In genomic region chrX:13242320-13243096, GRCm38 (mm10) we compare ENCODE assay signal across 8 mouse cellular contexts. TPM values are rescaled to one million over a fixed set of nuclear protein-coding genes. Genes with fewer than 3 reads are reported as not detected.
DNase-seq lines count a peak whose midpoint lies in the region; ATAC-seq and TF ChIP-seq lines count a peak whose summit lies in the region.

No protein-coding gene starts in this region.

- H3K4me2 ChIP-seq in lung, postnatal 0 days (replicated peaks; ENCODE audit: low read depth, low read length): peak overlapping the region; percentile 55

- peak; percentile 96 for DNase-seq in MEL (ENCODE audit: low read depth, low spot score)
- DNase-seq in cerebellum, adult 9-10 months: peak; percentile 90
- DNase-seq in hindbrain, embryonic 10.5 days (ENCODE audit: low spot score): peak; percentile 86
- peak; percentile 73 to 82 for DNase-seq in layer of hippocampus, postnatal 10 days (ENCODE audit: low spot score in 2 of 2)
- DNase-seq in lung, postnatal 0 days (ENCODE audit: low spot score): peak; percentile 84
- peak; percentile 66 for DNase-seq in ovary, postnatal 14 days (ENCODE audit: low spot score)
- peak; percentile 89 for DNase-seq in thymus, postnatal 14 days

- no peaks in the 10 kb centered on the region for H3K9me3 ChIP-seq in MEL (replicated peaks; ENCODE audit: insufficient read depth, low read length)
- H3K9me3 ChIP-seq in hindbrain, embryonic 10.5 days: no peaks in the 10 kb centered on the region
- H3K9me3 ChIP-seq in lung, postnatal 0 days (ENCODE audit: low read length): no peaks in the 10 kb centered on the region

- no peak; the same call in 1 of the 2 replicates for TF ChIP-seq RAD21 in MEL (IDR thresholded peaks at IDR 0.05; ENCODE audit: low read depth, low read length)

- peak; percentile 26 to 69; a peak in 1 of 4 replicates for TF ChIP-seq EP300 in MEL (IDR thresholded peaks at IDR 0.05; ENCODE audit: low read depth in 1 of 2, low read length in 2 of 2)
- TF ChIP-seq EP300 in lung, postnatal 0 days (IDR thresholded peaks at IDR 0.05): no peak; the same call in 1 of the 2 replicates

- peak; percentile 64 to 87; a peak in 3 of 4 replicates for TF ChIP-seq POLR2A in MEL (IDR thresholded peaks at IDR 0.05; ENCODE audit: control insufficient read depth in 1 of 2, insufficient read depth in 1 of 2, low read depth in 1 of 2, low read length in 2 of 2, poor library complexity in 1 of 2)

- H3K27me3 ChIP-seq in MEL (ENCODE audit: control insufficient read depth in 1 of 2, insufficient read depth in 2 of 2, low read length in 2 of 2): no peaks in the 10 kb centered on the region
- H3K27me3 ChIP-seq in hindbrain, embryonic 10.5 days (ENCODE audit: insufficient read depth, poor library complexity, severe bottlenecking): peaks cover 95% of the 10 kb centered on the region
- no peaks in the 10 kb centered on the region for H3K27me3 ChIP-seq in lung, postnatal 0 days (replicated peaks; ENCODE audit: insufficient read depth, low read length)

- peak; percentile 82 for ATAC-seq in frontal cortex, adult (ENCODE audit: low TSS enrichment)
- peak; percentile 94 for ATAC-seq in lung, postnatal 0 days

- no peak for TF ChIP-seq CTCF in MEL (IDR thresholded peaks at IDR 0.05 in 2 of 3, conservative IDR thresholded peaks at IDR 0.05 in 1 of 3; ENCODE audit: control insufficient read depth in 1 of 3, insufficient read depth in 1 of 3, low read depth in 2 of 3, low read length in 3 of 3, poor library complexity in 1 of 3, severe bottlenecking in 1 of 3)
- TF ChIP-seq CTCF in lung, postnatal 0 days (IDR thresholded peaks at IDR 0.05): no peak; the same call in 1 of the 2 replicates

- H3K4me3 ChIP-seq in MEL (ENCODE audit: control insufficient read depth in 1 of 2, insufficient read depth in 1 of 2, low read depth in 2 of 2, low read length in 2 of 2): peak overlapping the region; percentile 69 to 72
- H3K4me3 ChIP-seq in hindbrain, embryonic 10.5 days: peak overlapping the region; percentile 51
- peak overlapping the region; percentile 37 for H3K4me3 ChIP-seq in lung, postnatal 0 days (ENCODE audit: low read depth, low read length)

- H3K4me1 ChIP-seq in MEL (ENCODE audit: control insufficient read depth in 1 of 2, insufficient read depth in 2 of 2, low read length in 2 of 2): peaks cover 7 to 27% of the 10 kb centered on the region in 2 experiments
- H3K4me1 ChIP-seq in hindbrain, embryonic 10.5 days (replicated peaks): peaks cover 24% of the 10 kb centered on the region
- H3K4me1 ChIP-seq in lung, postnatal 0 days (ENCODE audit: insufficient read depth, low read depth, low read length): no peaks in the 10 kb centered on the region

- H3K36me3 ChIP-seq in MEL (ENCODE audit: control insufficient read depth in 1 of 2, insufficient read depth in 2 of 2, low read length in 2 of 2): peaks cover 0 to 19% of the 10 kb centered on the region in 2 experiments; a peak in 2 of 4 replicates
- no peaks in the 10 kb centered on the region for H3K36me3 ChIP-seq in hindbrain, embryonic 10.5 days
- H3K36me3 ChIP-seq in lung, postnatal 0 days (ENCODE audit: insufficient read depth, low read length): no peaks in the 10 kb centered on the region

- 12% methylated on average over 24 of the region's 24 CpGs for WGBS in hindbrain, embryonic 10.5 days
- WGBS in lung, postnatal 0 days: 10% methylated on average over 24 of the region's 24 CpGs

- H3K79me2 ChIP-seq in MEL (ENCODE audit: control insufficient read depth, insufficient read depth, low read length, poor library complexity): peaks cover 15% of the 10 kb centered on the region; the same call in 1 of the 2 replicates

- H3K9ac ChIP-seq in MEL (ENCODE audit: control insufficient read depth, low read depth, low read length, poor library complexity, severe bottlenecking): peak overlapping the region; percentile 95
- peak overlapping the region; percentile 36; the same call in 1 of the 2 replicates for H3K9ac ChIP-seq in lung, postnatal 0 days (replicated peaks; ENCODE audit: low read depth)

- peak overlapping the region; percentile 94 for H3K27ac ChIP-seq in MEL (ENCODE audit: control insufficient read depth, low read depth, low read length)
- peak overlapping the region; percentile 94 for H3K27ac ChIP-seq in hindbrain, embryonic 10.5 days
- peak overlapping the region; percentile 90 for H3K27ac ChIP-seq in lung, postnatal 0 days (ENCODE audit: low read length)

TF ChIP-seq in MEL, 35 proteins besides CTCF, POLR2A, EP300 and RAD21:
- TF ChIP-seq SMC3 (IDR thresholded peaks at IDR 0.05; ENCODE audit: low read depth, low read length): no peak
- TF ChIP-seq TBP (IDR thresholded peaks at IDR 0.05; ENCODE audit: low read depth, low read length): peak; percentile 90
- 0 out of 2 replicates have a peak, but pooled peaks have one; percentile 49 for TF ChIP-seq POLR2AphosphoS5 (IDR thresholded peaks at IDR 0.05; ENCODE audit: borderline replicate concordance, low read depth, low read length)
- TF ChIP-seq ELF1 (IDR thresholded peaks at IDR 0.05; ENCODE audit: low read depth, low read length): 0 out of 2 replicates have a peak, but pooled peaks have one; percentile 53
- 0 out of 2 replicates have a peak, but pooled peaks have one; percentile 32 for TF ChIP-seq RCOR1 (IDR thresholded peaks at IDR 0.05; ENCODE audit: low read depth, low read length)
- no peak; the same call in none of the 2 replicates for TF ChIP-seq KAT2A (conservative IDR thresholded peaks at IDR 0.05; ENCODE audit: low read depth, low read length)
- TF ChIP-seq USF1 (IDR thresholded peaks at IDR 0.05; ENCODE audit: low read depth, low read length): no peak
- no peak for TF ChIP-seq ZKSCAN1 (IDR thresholded peaks at IDR 0.05; ENCODE audit: low read depth, low read length)
- peak; percentile 98 for TF ChIP-seq E2F4 (IDR thresholded peaks at IDR 0.05; ENCODE audit: borderline replicate concordance, low read depth, low read length)
- TF ChIP-seq GATA1 (IDR thresholded peaks at IDR 0.05; ENCODE audit: low read depth, low read length): no peak
- no peak for TF ChIP-seq USF2 (IDR thresholded peaks at IDR 0.05; ENCODE audit: borderline replicate concordance in 1 of 2, insufficient read depth in 1 of 2, low read depth in 1 of 2, low read length in 2 of 2)
- TF ChIP-seq NELFE (IDR thresholded peaks at IDR 0.05; ENCODE audit: low read depth, low read length): peak; percentile 92
- TF ChIP-seq MAZ (IDR thresholded peaks at IDR 0.05; ENCODE audit: low read depth, low read length): peak; percentile 99
- TF ChIP-seq TCF12 (IDR thresholded peaks at IDR 0.05; ENCODE audit: low read depth, low read length): peak; percentile 81
- TF ChIP-seq UBTF (IDR thresholded peaks at IDR 0.05; ENCODE audit: borderline replicate concordance, insufficient read depth, low read depth, low read length): 0 out of 2 replicates have a peak, but pooled peaks have one; percentile 15
- TF ChIP-seq SIN3A (IDR thresholded peaks at IDR 0.05; ENCODE audit: low read length): peak; percentile 91
- TF ChIP-seq BHLHE40 (IDR thresholded peaks at IDR 0.05; ENCODE audit: borderline replicate concordance, low read depth, low read length): 0 out of 2 replicates have a peak, but pooled peaks have one; percentile 39
- no peak for TF ChIP-seq MYB (IDR thresholded peaks at IDR 0.05; ENCODE audit: low read depth, low read length)
- peak; percentile 72 for TF ChIP-seq HCFC1 (IDR thresholded peaks at IDR 0.05; ENCODE audit: low read depth, low read length)
- peak; percentile 98 for TF ChIP-seq CHD1 (IDR thresholded peaks at IDR 0.05; ENCODE audit: low read depth, low read length)
- no peak; the same call in 1 of the 2 replicates for TF ChIP-seq MYC (IDR thresholded peaks at IDR 0.05; ENCODE audit: low read depth, low read length)
- peak; percentile 83 for TF ChIP-seq NRF1 (IDR thresholded peaks at IDR 0.05; ENCODE audit: insufficient read depth, low read depth, low read length, poor library complexity, severe bottlenecking)
- no peak for TF ChIP-seq TAL1 (IDR thresholded peaks at IDR 0.05; ENCODE audit: low read length)
- TF ChIP-seq POLR2AphosphoS2 (IDR thresholded peaks at IDR 0.05; ENCODE audit: low read length): peak; percentile 97
- TF ChIP-seq JUND (IDR thresholded peaks at IDR 0.05; ENCODE audit: low read depth, low read length): 0 out of 2 replicates have a peak, but pooled peaks have one; percentile 59
- TF ChIP-seq ZMIZ1 (IDR thresholded peaks at IDR 0.05; ENCODE audit: low read depth, low read length): peak; percentile 95
- peak; percentile 78 for TF ChIP-seq ETS1 (IDR thresholded peaks at IDR 0.05; ENCODE audit: low read depth, low read length)
- TF ChIP-seq ZC3H11A (IDR thresholded peaks at IDR 0.05; ENCODE audit: low read depth, low read length): no peak
- no peak for TF ChIP-seq MAFK (IDR thresholded peaks at IDR 0.05; ENCODE audit: borderline replicate concordance, low read depth, low read length)
- peak; percentile 39; the same call in 1 of the 2 replicates for TF ChIP-seq MXI1 (IDR thresholded peaks at IDR 0.05; ENCODE audit: low read depth, low read length)
- peak; percentile 80 for TF ChIP-seq CHD2 (IDR thresholded peaks at IDR 0.05; ENCODE audit: low read length)
- TF ChIP-seq GABPA (IDR thresholded peaks at IDR 0.05; ENCODE audit: low read depth, low read length): no peak
- TF ChIP-seq MEF2A (IDR thresholded peaks at IDR 0.05; ENCODE audit: extremely low read depth, insufficient replicate concordance, low read depth, low read length, poor library complexity, severe bottlenecking): no peak; the same call in 1 of the 2 replicates
- TF ChIP-seq ZNF384 (IDR thresholded peaks at IDR 0.05; ENCODE audit: low read depth, low read length): no peak
- peak; percentile 83 for TF ChIP-seq MAX (IDR thresholded peaks at IDR 0.05; ENCODE audit: low read length)

RNA-seq across cellular contexts. Expression of gene Ddx3x, which starts 38.3 kb away (rescaled TPM):
- total RNA-seq in MEL (2012; rRNA removed): 262 and 275 TPM in 2 replicates
- polyA plus RNA-seq in MEL (2012; ENCODE audit: insufficient read depth in 1 of 2, insufficient read length in 2 of 2, low read depth in 1 of 2, low replicate concordance in 2 of 2, missing spikeins in 1 of 2): 100 to 1,000 TPM; 146 to 267 TPM
- polyA plus RNA-seq in hindbrain, embryonic 10.5 days (2016; fragmentation: Nextera tagmentation; extraction: Ambion mirVana): 102 and 144 TPM in 2 replicates
- 100 to 1,000 TPM; 181 to 211 TPM for total RNA-seq in layer of hippocampus, postnatal 10 days (2021)
- 81.8 and 85.2 TPM in 2 replicates for polyA plus RNA-seq in lung, postnatal 0 days (2015; fragmentation: Nextera tagmentation; extraction: Ambion mirVana)

Comparison
In these comparisons a context has a peak if more than half of its experiments do, and no peak if none do; other contexts are left out.
1. Peak in every context shown above with its lines: DNase-seq, ATAC-seq, H3K4me3 ChIP-seq and H3K27ac ChIP-seq.